Mouse (Mus musculus) thymus, adult 18-20 months (tissue): ENCODE measurements at regions not wholly inside any gene's neighbourhood (a gene's known extent, or its start where the extent isn't known, plus 50 kb on each side); places are given as distances from the start of the nearest gene placed in this dataset.

Experiments used
- DNase-seq, 2 experiments: peaks; one replicate each; pipeline ENCODE4 v3.0.0; 2022; ENCODE audit warnings: mixed read lengths in 2 of 2

GRCm38 (mm10) chr2:84183624-84184287, 193.4 kb downstream of the Gm13691 start:
- DNase-seq: no peak

- no peak for DNase-seq
Observed at GRCm38 (mm10) chr2:84184288-84185015, 194.1 kb downstream of the Gm13691 start.

DNA sequence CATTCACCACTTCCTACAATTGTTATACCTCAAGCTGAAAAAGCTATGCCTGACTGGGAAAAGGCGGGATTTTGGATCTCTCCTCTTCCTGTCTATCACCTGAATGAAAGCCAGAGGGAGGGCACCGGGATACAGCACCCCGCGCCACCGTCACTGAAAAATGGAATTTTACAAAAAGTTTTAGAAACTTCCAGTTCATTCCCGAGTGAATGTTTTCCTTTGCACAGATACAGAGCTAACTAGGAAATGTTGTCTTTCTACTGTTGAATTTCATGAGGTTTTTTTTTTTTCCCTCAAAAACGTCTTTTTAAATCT, 194.6 kb downstream of the Gm13691 start:
- no peak for DNase-seq

DNA sequence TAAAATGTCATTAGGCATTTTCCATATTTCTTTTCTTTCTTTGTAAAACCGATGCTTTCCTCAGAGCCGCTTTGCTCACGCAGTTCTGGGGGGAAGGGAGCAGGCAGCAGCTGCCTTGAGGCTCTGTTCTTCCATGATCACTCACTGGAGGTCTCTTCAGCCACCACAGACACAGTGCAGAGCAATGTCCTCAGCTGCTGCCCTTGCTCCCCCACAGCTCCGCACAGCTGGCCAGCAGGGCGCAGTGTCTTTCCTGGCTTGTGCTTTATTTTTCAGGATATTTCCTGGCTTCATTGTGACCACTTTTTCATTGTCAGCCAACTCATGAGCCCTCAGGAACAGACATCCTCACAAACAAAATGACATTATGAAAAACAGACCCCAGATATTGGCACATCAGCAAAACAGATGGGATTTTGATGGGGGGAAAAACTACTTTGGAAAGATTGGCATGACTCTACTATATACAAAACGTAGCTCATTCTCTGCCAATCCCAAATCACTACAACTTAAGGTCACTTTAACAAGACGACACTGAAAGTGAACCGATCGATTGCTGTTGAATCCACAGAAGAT, 195.9 kb downstream of the Gm13691 start:
- DNase-seq: no peak

GRCm38 (mm10) chr2:84187456-84187855, 197.1 kb downstream of the Gm13691 start:
- DNase-seq: no peak

DNA sequence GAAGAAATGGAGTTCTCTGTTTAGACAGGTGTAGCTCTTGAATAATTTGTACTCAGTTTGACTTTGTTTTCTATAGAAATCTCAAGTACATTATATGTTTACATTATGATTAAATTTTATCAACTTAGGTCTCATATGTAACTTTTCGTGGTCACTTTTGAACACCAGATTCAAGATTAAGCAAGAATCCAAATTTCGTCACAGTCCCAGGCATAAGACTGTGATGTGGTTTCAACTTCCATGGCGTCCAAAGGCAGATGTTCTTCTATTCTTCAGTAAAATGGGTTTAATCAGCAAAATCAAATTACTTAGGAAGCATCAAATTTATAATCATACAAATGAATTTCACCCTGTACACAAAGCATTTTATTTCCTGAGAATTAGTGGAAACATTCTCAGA, 198.9 kb downstream of the Gm13691 start:
- no peak for DNase-seq

- DNase-seq: no peak
Observed at GRCm38 (mm10) chr2:84217116-84217515, 208.1 kb downstream of the Calcrl start.

- DNase-seq: no peak
Observed at GRCm38 (mm10) chr2:84222049-84222448, 203.2 kb downstream of the Calcrl start.

DNA sequence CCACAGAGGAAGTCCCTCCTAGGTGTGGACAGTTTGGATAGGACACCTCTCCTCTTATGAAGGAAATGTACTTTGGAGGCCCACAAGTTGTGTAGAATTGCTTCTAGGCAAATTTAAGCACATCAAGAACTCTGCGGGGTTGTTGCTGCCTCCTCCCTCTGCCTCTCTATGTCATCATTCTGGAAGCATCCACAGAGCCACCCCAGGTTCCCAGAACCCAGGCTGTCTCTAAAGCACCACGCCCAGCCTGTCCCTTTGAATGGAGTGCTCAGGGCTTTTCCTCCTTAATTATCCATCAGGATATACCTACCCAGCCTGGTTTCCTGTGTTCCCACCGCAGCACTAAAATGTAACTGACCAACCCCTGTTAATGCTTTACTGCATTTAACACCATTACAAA, 195.4 kb downstream of the Calcrl start:
- DNase-seq: no peak

- no peak for DNase-seq
Observed at GRCm38 (mm10) chr2:84235641-84236040, 189.6 kb downstream of the Calcrl start.

- DNase-seq: no peak
Observed at GRCm38 (mm10) chr2:84241244-84241643, 184.0 kb downstream of the Calcrl start.

GRCm38 (mm10) chr2:84241986-84242385, 183.2 kb downstream of the Calcrl start:
- no peak for DNase-seq

DNA sequence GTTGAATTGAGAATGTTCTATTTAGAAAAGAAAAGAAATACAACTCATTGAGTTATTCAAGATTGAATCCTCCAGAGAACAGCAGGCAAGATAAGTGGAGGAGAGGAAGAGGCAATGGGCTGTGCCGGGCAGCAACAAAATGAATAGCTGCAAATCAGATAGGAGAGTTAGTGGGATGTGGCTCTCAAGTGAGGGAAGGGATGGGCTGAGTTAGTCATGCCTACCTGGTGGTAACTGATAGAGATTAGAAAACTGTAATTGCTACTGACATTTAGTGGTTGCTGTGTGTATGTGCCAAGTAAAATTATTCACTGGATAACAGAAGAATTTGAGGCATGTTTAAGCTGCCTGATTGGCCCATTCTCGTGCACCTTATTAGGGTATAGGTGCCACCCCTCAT, 179.3 kb downstream of the Calcrl start:
- DNase-seq: no peak

GRCm38 (mm10) chr2:84246562-84246961, 178.6 kb downstream of the Calcrl start:
- DNase-seq: no peak

GRCm38 (mm10) chr2:84248169-84248568, 177.0 kb downstream of the Calcrl start:
- DNase-seq: no peak

GRCm38 (mm10) chr2:84249871-84250270, 175.3 kb downstream of the Calcrl start:
- no peak for DNase-seq

DNA sequence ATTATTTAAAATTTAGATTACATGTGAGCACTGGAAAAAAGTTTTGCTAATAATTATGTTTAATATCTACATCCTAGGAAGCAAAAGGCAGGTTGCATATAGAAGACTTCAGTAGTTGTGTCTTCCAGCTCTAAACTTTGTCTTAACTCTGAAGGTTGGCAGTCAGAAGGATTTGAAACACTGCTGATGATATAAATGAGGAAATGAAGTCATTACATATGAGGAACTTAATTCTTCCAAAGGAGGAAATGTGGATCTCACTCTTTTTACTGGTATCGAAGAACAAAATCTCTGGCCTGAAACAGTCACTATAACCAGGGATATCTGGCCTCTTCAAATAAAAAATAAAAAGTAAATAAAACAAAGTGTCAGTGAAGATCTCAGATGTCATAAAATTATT, 173.1 kb downstream of the Calcrl start:
- DNase-seq: no peak

- no peak for DNase-seq
Observed at GRCm38 (mm10) chr2:84258339-84259006, 166.7 kb downstream of the Calcrl start.

DNA sequence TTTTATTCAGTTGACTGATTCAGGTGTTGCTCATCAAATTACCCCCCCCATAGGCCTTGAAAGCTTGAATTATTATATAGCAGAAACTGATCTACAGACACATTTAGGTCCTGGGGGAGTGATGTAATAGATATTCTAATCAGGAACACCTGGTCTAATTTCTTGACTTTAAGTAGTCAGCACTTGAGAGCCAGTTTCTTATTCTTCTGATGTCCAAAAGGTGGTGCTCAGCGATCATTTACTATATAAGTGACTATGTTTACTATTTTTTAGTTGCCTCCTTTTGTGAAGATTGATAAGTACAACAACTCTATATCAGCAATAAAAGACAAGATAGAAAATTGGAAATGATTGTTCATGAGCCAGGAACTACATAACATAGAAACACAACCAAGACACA, 166.0 kb downstream of the Calcrl start:
- DNase-seq: no peak

DNA sequence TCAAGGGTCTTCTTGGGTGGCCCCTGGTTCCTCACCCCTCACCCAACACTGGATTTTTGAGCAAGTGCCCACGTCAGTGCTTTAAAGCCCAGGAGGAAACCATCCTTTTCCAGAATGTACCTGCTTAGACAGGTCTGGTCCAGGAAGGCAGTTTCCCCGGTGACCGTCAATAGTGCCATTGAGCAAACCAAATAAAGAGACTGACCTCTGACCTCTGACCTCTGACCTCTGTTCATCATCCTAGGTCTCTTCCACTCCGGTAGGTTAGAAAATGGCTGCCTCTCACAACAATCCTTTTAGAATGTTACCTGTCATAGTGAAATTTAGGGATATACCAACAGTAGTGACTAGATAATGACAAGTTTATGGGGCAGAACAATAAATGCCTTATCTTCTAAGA, 164.5 kb downstream of the Calcrl start:
- DNase-seq: no peak

- no peak for DNase-seq
Observed at GRCm38 (mm10) chr2:84261481-84261880, 163.7 kb downstream of the Calcrl start.

DNA sequence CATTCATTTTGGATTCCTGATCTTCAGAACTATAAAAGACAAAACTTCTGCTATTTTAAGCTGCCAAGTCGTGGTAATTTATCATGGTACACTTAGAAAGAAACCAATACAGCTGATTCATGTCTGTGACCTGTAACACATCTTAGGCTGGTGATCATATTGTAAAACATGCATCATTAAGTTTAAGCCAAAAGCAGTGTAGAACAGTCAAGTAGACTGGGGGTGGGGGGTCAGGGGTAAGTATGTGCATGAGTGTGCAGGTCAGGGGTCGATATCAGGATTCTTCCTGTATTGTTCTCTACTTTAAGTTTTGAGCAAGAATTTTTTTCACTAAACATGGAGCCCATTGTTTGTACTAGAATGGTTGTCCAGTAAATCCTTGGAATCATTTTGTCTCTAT, 160.7 kb downstream of the Calcrl start:
- no peak for DNase-seq

DNA sequence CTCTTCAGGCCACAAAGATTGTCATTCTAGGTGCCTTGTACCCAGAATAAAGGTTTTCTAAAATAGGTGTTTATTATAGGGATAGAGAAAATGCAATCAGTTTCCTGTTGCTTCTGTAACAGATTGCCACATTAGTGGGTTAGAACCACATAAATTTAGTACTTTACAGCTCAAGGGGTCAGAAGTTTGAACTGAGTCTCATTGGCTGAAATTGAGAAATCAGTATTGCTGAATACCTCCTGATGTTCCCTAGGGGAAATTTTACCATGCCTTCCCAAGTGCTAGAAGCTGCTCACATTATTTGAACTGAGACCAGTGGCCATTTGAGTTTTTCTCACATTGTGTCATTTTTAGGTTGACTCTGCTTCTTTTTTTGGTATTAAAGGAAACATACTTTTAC, 160.2 kb downstream of the Calcrl start:
- no peak for DNase-seq

- DNase-seq: no peak
Observed at GRCm38 (mm10) chr2:84266158-84266557, 159.1 kb downstream of the Calcrl start.
